Mouse (Mus musculus): ENCODE data around the gene Ppp1r32.

Ppp1r32 gene

GRCm38 (mm10) chr19:10482703-10483102, at the start of gene Ppp1r32:
Ppp1r32 (minus strand) TSS chr19:10482928.
- DNase-seq (ENCODE audit: low spot score): no peak

GRCm38 (mm10) chr19:10530082-10530481, 47.4 kb upstream of the Ppp1r32 start:
- no peak for DNase-seq (ENCODE audit: low spot score)

GRCm38 (mm10) chr19:10525910-10526309, 43.2 kb upstream of the Ppp1r32 start, which contains the start of gene Sdhaf2:
Sdhaf2 (minus strand) TSS chr19:10526142.
- no peak for DNase-seq (ENCODE audit: low spot score)

- DNase-seq (ENCODE audit: low spot score): peak; percentile 96
Observed at GRCm38 (mm10) chr19:10525106-10525901, 42.6 kb upstream of the Ppp1r32 start, which contains the start of gene Cpsf7. Cpsf7 (plus strand) TSS chr19:10525266.

GRCm38 (mm10) chr19:10524784-10525105, 42.0 kb upstream of the Ppp1r32 start:
- DNase-seq (ENCODE audit: low spot score): no peak

- DNase-seq (ENCODE audit: low spot score): no peak
Observed at GRCm38 (mm10) chr19:10523483-10524080, 40.9 kb upstream of the Ppp1r32 start.

GRCm38 (mm10) chr19:10521926-10522325, 39.2 kb upstream of the Ppp1r32 start:
- DNase-seq (ENCODE audit: low spot score): no peak

GRCm38 (mm10) chr19:10520355-10520754, 37.6 kb upstream of the Ppp1r32 start:
- no peak for DNase-seq (ENCODE audit: low spot score)

GRCm38 (mm10) chr19:10510759-10511330, 28.1 kb upstream of the Ppp1r32 start:
- no peak for DNase-seq (ENCODE audit: low spot score)

- DNase-seq (ENCODE audit: low spot score): peak; percentile 65
Observed at GRCm38 (mm10) chr19:10502571-10502970, 19.8 kb upstream of the Ppp1r32 start.

- DNase-seq (ENCODE audit: low spot score): no peak
Observed at GRCm38 (mm10) chr19:10500581-10500980, 17.9 kb upstream of the Ppp1r32 start.

GRCm38 (mm10) chr19:10497512-10498160, 14.9 kb upstream of the Ppp1r32 start:
- DNase-seq (ENCODE audit: low spot score): no peak

- no peak for DNase-seq (ENCODE audit: low spot score)
Observed at GRCm38 (mm10) chr19:10496976-10497375, 14.2 kb upstream of the Ppp1r32 start.

GRCm38 (mm10) chr19:10495670-10496069, 12.9 kb upstream of the Ppp1r32 start:
- DNase-seq (ENCODE audit: low spot score): no peak

GRCm38 (mm10) chr19:10486264-10486738, 3.6 kb upstream of the Ppp1r32 start:
- DNase-seq (ENCODE audit: low spot score): peak; percentile 69

- DNase-seq (ENCODE audit: low spot score): no peak
Observed at GRCm38 (mm10) chr19:10479541-10479940, 3.2 kb downstream of the Ppp1r32 start.

GRCm38 (mm10) chr19:10473779-10474178, 8.9 kb downstream of the Ppp1r32 start:
- DNase-seq (ENCODE audit: low spot score): no peak

GRCm38 (mm10) chr19:10472958-10473357, 9.8 kb downstream of the Ppp1r32 start:
- no peak for DNase-seq (ENCODE audit: low spot score)

- no peak for DNase-seq (ENCODE audit: low spot score)
Observed at GRCm38 (mm10) chr19:10469171-10469658, 13.5 kb downstream of the Ppp1r32 start.

- DNase-seq (ENCODE audit: low spot score): no peak
Observed at GRCm38 (mm10) chr19:10464427-10464826, 18.3 kb downstream of the Ppp1r32 start.

GRCm38 (mm10) chr19:10461584-10461983, 21.1 kb downstream of the Ppp1r32 start:
- DNase-seq (ENCODE audit: low spot score): no peak

GRCm38 (mm10) chr19:10459907-10460306, 22.8 kb downstream of the Ppp1r32 start:
- no peak for DNase-seq (ENCODE audit: low spot score)
